ENCODE assay signal across 8 mouse cellular contexts in genomic region chr4:114637120-114637519, GRCm38 (mm10).
DNase-seq lines count a peak whose midpoint lies in the region; ATAC-seq lines count a peak whose summit lies in the region.

No protein-coding gene starts in this region.

- H3K9ac ChIP-seq in neural tube, embryonic 14.5 days (replicated peaks; ENCODE audit: low read depth, low read length): no peak overlapping the region
- H3K9ac ChIP-seq in neural tube, embryonic 15.5 days (replicated peaks): no peak overlapping the region
- H3K9ac ChIP-seq in forebrain, embryonic 13.5 days: no peak overlapping the region

- DNase-seq in gastrocnemius, adult 18-20 months (ENCODE audit: low spot score): peak; percentile 18
- DNase-seq in gastrocnemius, postnatal 25 days: no peak

- no peaks in the 10 kb centered on the region for H3K27me3 ChIP-seq in neural tube, embryonic 14.5 days (ENCODE audit: control insufficient read depth, insufficient read depth, low read length)
- H3K27me3 ChIP-seq in neural tube, embryonic 15.5 days (replicated peaks): no peaks in the 10 kb centered on the region
- H3K27me3 ChIP-seq in forebrain, embryonic 13.5 days: 0 out of 2 replicates have a peak, but pooled peaks cover 3% of the 10 kb centered on the region

- WGBS in neural tube, embryonic 14.5 days: 18% methylated on average over 3 of the region's 3 CpGs
- WGBS in neural tube, embryonic 15.5 days: 14% methylated on average over 3 of the region's 3 CpGs
- 16% methylated on average over 3 of the region's 3 CpGs for WGBS in forebrain, embryonic 13.5 days

- no peaks in the 10 kb centered on the region for H3K9me3 ChIP-seq in neural tube, embryonic 14.5 days (ENCODE audit: control insufficient read depth, low read length)
- H3K9me3 ChIP-seq in neural tube, embryonic 15.5 days (replicated peaks): no peaks in the 10 kb centered on the region
- no peaks in the 10 kb centered on the region for H3K9me3 ChIP-seq in forebrain, embryonic 13.5 days (replicated peaks)

- H3K4me1 ChIP-seq in neural tube, embryonic 14.5 days (ENCODE audit: control insufficient read depth, insufficient read depth, low read length): no peaks in the 10 kb centered on the region
- H3K4me1 ChIP-seq in neural tube, embryonic 15.5 days: no peaks in the 10 kb centered on the region
- no peaks in the 10 kb centered on the region for H3K4me1 ChIP-seq in forebrain, embryonic 13.5 days

- peak; percentile 24; the same call in 1 of the 2 replicates for ATAC-seq in neural tube, embryonic 14.5 days (ENCODE audit: low read depth)
- ATAC-seq in neural tube, embryonic 15.5 days (ENCODE audit: low FRiP score): no peak
- ATAC-seq in granulocyte monocyte progenitor cell, adult 5-6 weeks (replicated peaks; ENCODE audit: poor library complexity, severe bottlenecking): peak; percentile 66; the same call in 1 of the 2 replicates
- ATAC-seq in neutrophil, adult 5-6 weeks (ENCODE audit: extremely low read depth, insufficient number of reproducible peaks, low FRiP score, poor library complexity, severe bottlenecking): peak; percentile 30; the same call in 1 of the 2 replicates
- ATAC-seq in erythroblast, adult 5-6 weeks (replicated peaks; ENCODE audit: low FRiP score, poor library complexity, severe bottlenecking): no peak
- ATAC-seq in forebrain, embryonic 13.5 days: no peak

- no peak overlapping the region for H3K4me2 ChIP-seq in neural tube, embryonic 14.5 days (ENCODE audit: low read depth, low read length)
- H3K4me2 ChIP-seq in neural tube, embryonic 15.5 days: no peak overlapping the region
- no peak overlapping the region for H3K4me2 ChIP-seq in forebrain, embryonic 13.5 days

- no peaks in the 10 kb centered on the region for H3K36me3 ChIP-seq in neural tube, embryonic 14.5 days (ENCODE audit: control insufficient read depth, insufficient read depth, low read length)
- no peaks in the 10 kb centered on the region for H3K36me3 ChIP-seq in neural tube, embryonic 15.5 days
- no peaks in the 10 kb centered on the region for H3K36me3 ChIP-seq in forebrain, embryonic 13.5 days (ENCODE audit: poor library complexity, severe bottlenecking)

- no peak overlapping the region for H3K27ac ChIP-seq in neural tube, embryonic 14.5 days (ENCODE audit: low read depth, low read length)
- H3K27ac ChIP-seq in neural tube, embryonic 15.5 days (replicated peaks): no peak overlapping the region
- H3K27ac ChIP-seq in forebrain, embryonic 13.5 days: no peak overlapping the region

- no peak overlapping the region for H3K4me3 ChIP-seq in neural tube, embryonic 14.5 days (ENCODE audit: low read depth, low read length)
- H3K4me3 ChIP-seq in neural tube, embryonic 15.5 days (replicated peaks): no peak overlapping the region
- no peak overlapping the region for H3K4me3 ChIP-seq in forebrain, embryonic 13.5 days

Comparison
In these comparisons a context has a peak if more than half of its experiments do, and no peak if none do; other contexts are left out.
1. ATAC-seq: peak in neural tube, embryonic 14.5 days (single experiment), granulocyte monocyte progenitor cell, adult 5-6 weeks (single experiment) and neutrophil, adult 5-6 weeks (single experiment); none in neural tube, embryonic 15.5 days (single experiment), erythroblast, adult 5-6 weeks (single experiment) and forebrain, embryonic 13.5 days (single experiment).